Mouse (Mus musculus) liver (tissue): ENCODE results near the gene Gm6763.
"Not testable (repeated sequence)": the region's sequence is repeated elsewhere in the genome, so short reads cannot be mapped to it uniquely, and the experiment has no call there.

ENCODE experiments used
- DNase-seq: peaks from one replicate; pipeline ENCODE4 v3.0.0-alpha.2; 2020; ENCODE audit warnings: mixed read lengths

Gene Gm6763

DNA sequence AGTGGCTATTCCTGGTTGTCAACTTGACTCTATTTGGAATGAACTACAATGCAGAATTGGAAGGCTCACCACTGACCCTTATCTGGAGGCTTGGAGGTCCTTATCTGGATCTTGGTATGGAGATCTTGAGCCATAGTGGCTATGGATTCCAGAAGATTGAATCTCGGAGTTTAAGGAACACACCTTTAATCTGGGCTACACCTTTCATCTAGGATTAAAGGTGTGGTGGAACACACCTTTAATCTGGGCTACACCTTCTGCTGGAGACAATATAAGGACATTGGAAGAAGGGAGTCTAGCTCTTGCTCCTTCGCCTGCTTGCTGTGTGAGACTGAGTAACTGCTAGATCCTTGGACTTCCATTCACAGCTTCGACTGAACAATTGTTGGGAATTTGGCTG lies at the start of gene Gm6763:
TSS of gene Gm6763 (plus strand) at position 301 of the 400 bp plus-strand sequence.
- not testable (repeated sequence) for DNase-seq

GRCm38 (mm10) chr10:104110044-104110443 lies 41.3 kb upstream of the Gm6763 start:
- DNase-seq, result no peak

DNA sequence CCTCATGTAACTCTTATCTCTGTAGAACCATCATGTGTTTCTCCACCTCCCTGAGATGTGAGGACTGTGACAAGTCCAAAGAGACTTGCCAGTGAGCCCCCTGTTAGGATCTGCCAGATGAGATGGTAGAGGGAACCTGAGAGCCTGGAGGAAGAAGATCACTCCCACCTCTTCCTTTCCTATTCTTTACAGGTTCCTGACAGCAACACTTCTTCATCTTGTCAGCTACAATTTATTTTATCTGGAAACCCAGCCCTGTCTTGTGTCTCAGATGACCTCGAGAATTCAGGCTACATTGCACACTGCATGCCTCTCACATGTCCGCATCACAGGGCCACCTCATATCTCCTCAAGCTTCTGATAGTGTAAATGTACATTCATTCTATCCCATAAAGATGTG lies 33.0 kb upstream of the Gm6763 start:
- DNase-seq, result no peak

DNA sequence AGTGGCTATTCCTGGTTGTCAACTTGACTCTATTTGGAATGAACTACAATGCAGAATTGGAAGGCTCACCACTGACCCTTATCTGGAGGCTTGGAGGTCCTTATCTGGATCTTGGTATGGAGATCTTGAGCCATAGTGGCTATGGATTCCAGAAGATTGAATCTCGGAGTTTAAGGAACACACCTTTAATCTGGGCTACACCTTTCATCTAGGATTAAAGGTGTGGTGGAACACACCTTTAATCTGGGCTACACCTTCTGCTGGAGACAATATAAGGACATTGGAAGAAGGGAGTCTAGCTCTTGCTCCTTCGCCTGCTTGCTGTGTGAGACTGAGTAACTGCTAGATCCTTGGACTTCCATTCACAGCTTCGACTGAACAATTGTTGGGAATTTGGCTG lies 8.6 kb upstream of the Gm6763 start, which contains the start of gene Gm21293:
TSS of gene Gm21293 (plus strand) at position 301 of the 400 bp plus-strand sequence.
- not testable (repeated sequence) for DNase-seq

GRCm38 (mm10) chr10:104159706-104160105 lies 8.4 kb downstream of the Gm6763 start, which contains the start of gene Gm8764:
Gene Gm8764, plus strand, starts transcription at chr10:104160006.
- DNase-seq, result not testable (repeated sequence)

DNA sequence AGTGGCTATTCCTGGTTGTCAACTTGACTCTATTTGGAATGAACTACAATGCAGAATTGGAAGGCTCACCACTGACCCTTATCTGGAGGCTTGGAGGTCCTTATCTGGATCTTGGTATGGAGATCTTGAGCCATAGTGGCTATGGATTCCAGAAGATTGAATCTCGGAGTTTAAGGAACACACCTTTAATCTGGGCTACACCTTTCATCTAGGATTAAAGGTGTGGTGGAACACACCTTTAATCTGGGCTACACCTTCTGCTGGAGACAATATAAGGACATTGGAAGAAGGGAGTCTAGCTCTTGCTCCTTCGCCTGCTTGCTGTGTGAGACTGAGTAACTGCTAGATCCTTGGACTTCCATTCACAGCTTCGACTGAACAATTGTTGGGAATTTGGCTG lies 16.9 kb downstream of the Gm6763 start, which contains the start of gene Gm21304:
TSS of gene Gm21304 (plus strand) at position 301 of the 400 bp plus-strand sequence.
- DNase-seq, result not testable (repeated sequence)

- not testable (repeated sequence) for DNase-seq
Observed at GRCm38 (mm10) chr10:104176724-104177123, 25.4 kb downstream of the Gm6763 start, which contains the start of gene Gm21312. Gene Gm21312, plus strand, starts transcription at chr10:104177024.

- DNase-seq, result not testable (repeated sequence)
Observed at GRCm38 (mm10) chr10:104185233-104185632, 33.9 kb downstream of the Gm6763 start, which contains the start of gene Gm20765. Gene Gm20765, plus strand, starts transcription at chr10:104185533.

GRCm38 (mm10) chr10:104193742-104194141 lies 42.4 kb downstream of the Gm6763 start, which contains the start of gene Gm4340:
Gene Gm4340, plus strand, starts transcription at chr10:104194042.
- DNase-seq, result not testable (repeated sequence)
